Mouse (Mus musculus) thymus, postnatal 10 days (tissue): ENCODE data around the gene Noct.

Experiments
- DNase-seq, 2 experiments: peaks; one replicate each; pipeline ENCODE4 v3.0.0; 2021; ENCODE audit warnings: low spot score in 2 of 2

Noct gene

GRCm38 (mm10) chr3:51276421-51277111 lies 52.3 kb downstream of the Noct start:
- DNase-seq: peak in 1 of 2 experiments; percentile 51

GRCm38 (mm10) chr3:51277201-51278150 lies 53.2 kb downstream of the Noct start:
- DNase-seq: peak; percentile 83

GRCm38 (mm10) chr3:51278433-51278832 lies 54.2 kb downstream of the Noct start:
- DNase-seq: no peak

- DNase-seq: no peak
Observed at GRCm38 (mm10) chr3:51281727-51282126, 57.5 kb downstream of the Noct start.

GRCm38 (mm10) chr3:51284375-51284774 lies 60.1 kb downstream of the Noct start:
- DNase-seq: no peak

GRCm38 (mm10) chr3:51288880-51289821 lies 64.9 kb downstream of the Noct start:
- DNase-seq: peak; percentile 66 to 80

- DNase-seq: no peak
Observed at GRCm38 (mm10) chr3:51294251-51294650, 70.0 kb downstream of the Noct start.

- DNase-seq: no peak
Observed at GRCm38 (mm10) chr3:51295225-51295624, 71.0 kb downstream of the Noct start.

GRCm38 (mm10) chr3:51296790-51297189 lies 72.5 kb downstream of the Noct start:
- DNase-seq: no peak
